Mouse (Mus musculus) intestine, postnatal 0 days (tissue): ENCODE data around the gene Cdhr4. TPM values are rescaled to one million over a fixed set of nuclear protein-coding genes. Genes with fewer than 3 reads are reported as not detected.
"Not testable (repeated sequence)": the region's sequence is repeated elsewhere in the genome, so short reads cannot be mapped to it uniquely, and the experiment has no call there.

Experiments
- ATAC-seq: fragments of 200-750 bp; cut with Nextera tagmentation; 2 replicates; pipeline ENCODE4 v1.8.0; 2017; ENCODE audit warnings: mild to moderate bottlenecking, moderate TSS enrichment, moderate library complexity
- H3K27ac ChIP-seq: fragments of 300-500 bp; sonication (generic); 2 replicates; pipeline ENCODE4 v1.5.1; 2014; ENCODE audit warnings: mild to moderate bottlenecking, low read depth, low read length, moderate library complexity
- H3K27me3 ChIP-seq: fragments of 300-500 bp; sonication (generic); replicated peaks from 2 replicates; pipeline ENCODE4 v1.6.1; 2014; ENCODE audit warnings: low read length, mixed read lengths; ENCODE audit not compliant: control insufficient read depth, insufficient read depth
- H3K36me3 ChIP-seq: fragments of 300-500 bp; sonication (generic); 2 replicates; pipeline ENCODE4 v1.6.1; 2014; ENCODE audit warnings: mild to moderate bottlenecking, moderate library complexity; ENCODE audit not compliant: control insufficient read depth, insufficient read depth
- H3K4me1 ChIP-seq: fragments of 300-500 bp; sonication (generic); replicated peaks from 2 replicates; pipeline ENCODE4 v1.6.1; 2014; ENCODE audit warnings: antibody characterized with exemption, low read length, mixed read lengths; ENCODE audit not compliant: control insufficient read depth, insufficient read depth
- H3K4me2 ChIP-seq: fragments of 300-500 bp; sonication (generic); replicated peaks from 2 replicates; pipeline ENCODE4 v1.6.1; 2014; ENCODE audit warnings: low read depth, mild to moderate bottlenecking, moderate library complexity
- H3K4me3 ChIP-seq: fragments of 300-500 bp; sonication (generic); 2 replicates; pipeline ENCODE4 v1.5.1; 2014; ENCODE audit warnings: low read depth, low read length
- H3K9ac ChIP-seq: fragments of 300-500 bp; sonication (generic); 2 replicates; pipeline ENCODE4 v1.6.1; 2014; ENCODE audit warnings: mild to moderate bottlenecking, low read depth, low read length
- H3K9me3 ChIP-seq: fragments of 300-500 bp; sonication (generic); 2 replicates; pipeline ENCODE4 v1.6.1; 2016; ENCODE audit warnings: mixed run types; ENCODE audit not compliant: control insufficient read depth
- CTCF ChIP-seq: sonication (generic); IDR thresholded peaks from 2 replicates; pipeline ENCODE4 v1.5.1; 2016; ENCODE audit warnings: low read depth, mild to moderate bottlenecking, control low read depth, antibody characterized with exemption, moderate library complexity
- WGBS: fragments of 180-500 bp; shearing (Covaris S2); extraction: QIAGEN DNeasy Blood & Tissue Kit; methylation state at CpG from one replicate; pipeline ENCODE4 v1.1.7; 2014; 5-methylcytosine and 5-hydroxymethylcytosine counted together
- polyA plus RNA-seq: library from polyadenylated mRNA; unstranded; fragments of >200 nt; fragmentation: Nextera tagmentation; extraction: Ambion mirVana; gene quantifications from 2 replicates; pipeline ENCODE4 v1.2.1, GENCODE M21; 2015

The Cdhr4 gene
- polyA plus RNA-seq, 1 experiment from 2014 or later = 1.6 TPM

GRCm38 (mm10) chr9:108001922-108002770 lies 9.8 kb downstream of the Cdhr4 start, which contains the start of gene Ip6k1:
TSS of gene Ip6k1 (plus strand) at chr9:108002501.
- Histone ChIP-seq H3K4me1 (0 out of 2 replicates have a peak, but pooled peaks cover 6% of the 10 kb centered on the region), H3K27ac (peak within 1 kb of the TSS; percentile 96), H3K27me3 (no peaks in the 10 kb centered on the region), H3K9me3 (no peaks in the 10 kb centered on the region), H3K9ac (peak within 1 kb of the TSS; percentile 100), H3K4me3 (peak within 1 kb of the TSS; percentile 100), H3K36me3 (no peaks in the 10 kb centered on the region), H3K4me2 (peak within 1 kb of the TSS; percentile 95)
- peak; percentile 98 for ATAC-seq
- no peak for TF ChIP-seq CTCF
- under 1% methylated on average over 51 of the region's 51 CpGs for WGBS

- no peaks in the 10 kb centered on the region for H3K27me3 ChIP-seq
- WGBS = under 1% methylated on average over 50 of the region's 50 CpGs
- H3K9ac ChIP-seq = peak overlapping the region; percentile 100
- H3K4me2 ChIP-seq = peak overlapping the region; percentile 95
- H3K9me3 ChIP-seq = no peaks in the 10 kb centered on the region
- ATAC-seq = peak; percentile 37; the same call in 1 of the 2 replicates
- peak overlapping the region; percentile 96 for H3K27ac ChIP-seq
- peak overlapping the region; percentile 100 for H3K4me3 ChIP-seq
- H3K4me1 ChIP-seq = 0 out of 2 replicates have a peak, but pooled peaks cover 6% of the 10 kb centered on the region
- H3K36me3 ChIP-seq = no peaks in the 10 kb centered on the region
- no peak for TF ChIP-seq CTCF
Observed at GRCm38 (mm10) chr9:108002778-108003530, 10.7 kb downstream of the Cdhr4 start.

- WGBS = 19% methylated on average over 8 of the region's 8 CpGs
- H3K36me3 ChIP-seq = no peaks in the 10 kb centered on the region
- peak overlapping the region; percentile 100 for H3K4me3 ChIP-seq
- H3K9ac ChIP-seq = peak overlapping the region; percentile 100
- no peaks in the 10 kb centered on the region for H3K9me3 ChIP-seq
- peak overlapping the region; percentile 96; the same call in 1 of the 2 replicates for H3K27ac ChIP-seq
- H3K4me2 ChIP-seq = peak overlapping the region; percentile 95
- H3K4me1 ChIP-seq = 0 out of 2 replicates have a peak, but pooled peaks cover 6% of the 10 kb centered on the region
- ATAC-seq = no peak
- no peak for TF ChIP-seq CTCF
- no peaks in the 10 kb centered on the region for H3K27me3 ChIP-seq
Observed at GRCm38 (mm10) chr9:108003531-108003890, 11.2 kb downstream of the Cdhr4 start.

GRCm38 (mm10) chr9:108008041-108008440 lies 15.7 kb downstream of the Cdhr4 start:
- no peak for ATAC-seq
- Histone ChIP-seq H3K36me3 (no peaks in the 10 kb centered on the region), H3K27ac (no peak overlapping the region), H3K4me3 (no peak overlapping the region), H3K9ac (no peak overlapping the region), H3K9me3 (no peaks in the 10 kb centered on the region), H3K4me1 (no peaks in the 10 kb centered on the region), H3K27me3 (no peaks in the 10 kb centered on the region), H3K4me2 (no peak overlapping the region)
- 71% methylated on average over 5 of the region's 5 CpGs for WGBS
- no peak for TF ChIP-seq CTCF

- Histone ChIP-seq H3K4me1 (no peaks in the 10 kb centered on the region), H3K4me3 (no peak overlapping the region), H3K4me2 (no peak overlapping the region), H3K9ac (no peak overlapping the region), H3K36me3 (no peaks in the 10 kb centered on the region), H3K27me3 (no peaks in the 10 kb centered on the region), H3K27ac (no peak overlapping the region), H3K9me3 (no peaks in the 10 kb centered on the region)
- TF ChIP-seq CTCF = no peak
- ATAC-seq = no peak
Observed at GRCm38 (mm10) chr9:108010385-108010784, 18.1 kb downstream of the Cdhr4 start.

- not testable (repeated sequence) for H3K4me1 ChIP-seq, H3K27me3 ChIP-seq, H3K4me3 ChIP-seq, H3K9me3 ChIP-seq, H3K36me3 ChIP-seq, ATAC-seq, H3K9ac ChIP-seq, H3K27ac ChIP-seq, H3K4me2 ChIP-seq
- TF ChIP-seq CTCF = peak; percentile 41
- WGBS = 98% methylated on average over 2 of the region's 2 CpGs
Observed at GRCm38 (mm10) chr9:108013577-108013976, 21.3 kb downstream of the Cdhr4 start.
